Mouse (Mus musculus): Measurements from ENCODE around the gene Git2. TPM values are rescaled to one million over a fixed set of nuclear protein-coding genes. Genes with fewer than 3 reads are reported as not detected.

Gene Git2
- polyA plus RNA-seq, 1 experiment from 2014 or later, result 29.1 TPM

GRCm38 (mm10) chr5:114680676-114681285 is 94.5 kb downstream of the Git2 start:
- H3K4me1 ChIP-seq (ENCODE audit: control insufficient read depth, insufficient read depth, low read length), result no peaks in the 10 kb centered on the region
- H3K36me3 ChIP-seq (ENCODE audit: control insufficient read depth, insufficient read depth, low read length), result 0 out of 2 replicates have a peak, but pooled peaks cover 5% of the 10 kb centered on the region
- WGBS, result 84% methylated on average over 19 of the region's 19 CpGs
- no peaks in the 10 kb centered on the region for H3K9me3 ChIP-seq (replicated peaks; ENCODE audit: control insufficient read depth, low read length)
- DNase-seq (ENCODE audit: low spot score), result no peak
- no peak overlapping the region for H3K27ac ChIP-seq (ENCODE audit: low read depth, low read length)
- H3K27me3 ChIP-seq (replicated peaks; ENCODE audit: control insufficient read depth, insufficient read depth, low read length), result no peaks in the 10 kb centered on the region
- H3K4me2 ChIP-seq (ENCODE audit: low read length), result no peak overlapping the region
- ATAC-seq, result no peak
- H3K4me3 ChIP-seq (ENCODE audit: low read depth, low read length), result no peak overlapping the region
- no peak overlapping the region for H3K9ac ChIP-seq (ENCODE audit: low read length)

- no peak for ATAC-seq
- no peaks in the 10 kb centered on the region for H3K4me1 ChIP-seq (ENCODE audit: control insufficient read depth, insufficient read depth, low read length)
- no peak overlapping the region for H3K9ac ChIP-seq (ENCODE audit: low read length)
- H3K27ac ChIP-seq (ENCODE audit: low read depth, low read length), result no peak overlapping the region
- no peak for DNase-seq (ENCODE audit: low spot score)
- H3K9me3 ChIP-seq (replicated peaks; ENCODE audit: control insufficient read depth, low read length), result no peaks in the 10 kb centered on the region
- H3K4me2 ChIP-seq (ENCODE audit: low read length), result no peak overlapping the region
- 0 out of 2 replicates have a peak, but pooled peaks cover 5% of the 10 kb centered on the region for H3K36me3 ChIP-seq (ENCODE audit: control insufficient read depth, insufficient read depth, low read length)
- H3K27me3 ChIP-seq (replicated peaks; ENCODE audit: control insufficient read depth, insufficient read depth, low read length), result no peaks in the 10 kb centered on the region
- WGBS, result 57% methylated on average over 17 of the region's 17 CpGs
- no peak overlapping the region for H3K4me3 ChIP-seq (ENCODE audit: low read depth, low read length)
Observed at GRCm38 (mm10) chr5:114679841-114680591, 95.3 kb downstream of the Git2 start.

Small RNA genes within 50 kb of the gene (microRNA-seq; reads per million reads assigned to microRNA genes)
- not detected for gene Mir7028

Other genes with a start within 250 kb of the Git2 start
- 4.5 and 5.0 TPM in 2 replicates for gene Fam222a, start 207.5 kb downstream of the Git2 start, polyA plus RNA-seq (2014; fragmentation: Nextera tagmentation; extraction: Ambion mirVana)
- 0.55 and 0.79 TPM in 2 replicates for gene Trpv4, start 117.1 kb downstream of the Git2 start, polyA plus RNA-seq (2014; fragmentation: Nextera tagmentation; extraction: Ambion mirVana)
- gene Gltp, start 84.5 kb downstream of the Git2 start, polyA plus RNA-seq (2014; fragmentation: Nextera tagmentation; extraction: Ambion mirVana), result 31.2 and 32.4 TPM in 2 replicates
- 7.1 and 10.4 TPM in 2 replicates for gene Tchp, start 67.8 kb downstream of the Git2 start, polyA plus RNA-seq (2014; fragmentation: Nextera tagmentation; extraction: Ambion mirVana)
- 25.8 and 32.3 TPM in 2 replicates for gene Ankrd13a, start 840 bp downstream of the Git2 start, polyA plus RNA-seq (2014; fragmentation: Nextera tagmentation; extraction: Ambion mirVana)
- gene 1500011B03Rik, start 48.0 kb upstream of the Git2 start, polyA plus RNA-seq (2014; fragmentation: Nextera tagmentation; extraction: Ambion mirVana), result 255 and 273 TPM in 2 replicates
- gene 4930519G04Rik, start 78.1 kb upstream of the Git2 start, polyA plus RNA-seq (2014; fragmentation: Nextera tagmentation; extraction: Ambion mirVana), result not detected in 2 replicates
- gene Gm9936, start 83.2 kb upstream of the Git2 start, polyA plus RNA-seq (2014; fragmentation: Nextera tagmentation; extraction: Ambion mirVana), result 1.8 and 2.4 TPM in 2 replicates
- gene Oasl2, start 121.4 kb upstream of the Git2 start, polyA plus RNA-seq (2014; fragmentation: Nextera tagmentation; extraction: Ambion mirVana), result 2.3 and 2.6 TPM in 2 replicates
- gene Oasl1, start 147.7 kb upstream of the Git2 start, polyA plus RNA-seq (2014; fragmentation: Nextera tagmentation; extraction: Ambion mirVana), result 0.10 and 0.28 TPM in 2 replicates
- gene 2210016L21Rik, start 166.6 kb upstream of the Git2 start, polyA plus RNA-seq (2014; fragmentation: Nextera tagmentation; extraction: Ambion mirVana), result 90.5 and 95.3 TPM in 2 replicates
- not detected in 2 replicates for gene Hnf1a, start 195.6 kb upstream of the Git2 start, polyA plus RNA-seq (2014; fragmentation: Nextera tagmentation; extraction: Ambion mirVana)
- 20.3 and 24.0 TPM in 2 replicates for gene Sppl3, start 235.6 kb upstream of the Git2 start, polyA plus RNA-seq (2014; fragmentation: Nextera tagmentation; extraction: Ambion mirVana)

Measured in forebrain, embryonic 14.5 days (tissue).